Mouse (Mus musculus) layer of hippocampus, adult 9-10 months (tissue): ENCODE results near the gene Pmm1.
"Not testable (repeated sequence)": the region's sequence is repeated elsewhere in the genome, so short reads cannot be mapped to it uniquely, and the experiment has no call there.

Source experiments
- DNase-seq: peaks from one replicate; pipeline ENCODE4 v3.0.0; 2022; ENCODE audit warnings: low spot score

Pmm1 gene

GRCm38 (mm10) chr15:81960171-81961077 lies at the start of gene Pmm1:
Pmm1 (minus strand) TSS chr15:81960930.
- DNase-seq: peak; percentile 90

- DNase-seq: no peak
These were observed 43.5 kb upstream of the Pmm1 start for GRCm38 (mm10) chr15:82004257-82004656.

GRCm38 (mm10) chr15:81993992-81994391 lies 33.3 kb upstream of the Pmm1 start:
- DNase-seq: no peak

DNA sequence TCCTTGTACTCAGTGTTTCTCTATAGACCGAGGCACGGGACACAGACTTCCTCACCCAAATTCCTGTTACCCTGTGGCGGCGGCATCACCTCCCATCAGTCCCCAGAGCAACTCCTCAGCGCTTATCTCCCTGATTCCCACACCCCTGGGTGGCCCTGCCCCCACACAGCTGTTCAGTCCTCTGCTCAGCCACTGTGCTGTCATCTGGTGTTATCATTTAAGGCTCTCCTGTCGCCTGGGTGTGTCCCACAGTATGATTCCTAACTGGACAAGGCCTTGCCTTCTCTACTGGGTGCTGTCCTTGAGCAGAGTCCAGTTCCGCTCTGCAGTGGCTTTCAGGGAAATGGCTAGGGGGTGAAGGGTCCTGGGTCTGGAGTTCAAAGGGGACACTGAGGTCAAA lies 29.8 kb upstream of the Pmm1 start:
- DNase-seq: no peak

DNA sequence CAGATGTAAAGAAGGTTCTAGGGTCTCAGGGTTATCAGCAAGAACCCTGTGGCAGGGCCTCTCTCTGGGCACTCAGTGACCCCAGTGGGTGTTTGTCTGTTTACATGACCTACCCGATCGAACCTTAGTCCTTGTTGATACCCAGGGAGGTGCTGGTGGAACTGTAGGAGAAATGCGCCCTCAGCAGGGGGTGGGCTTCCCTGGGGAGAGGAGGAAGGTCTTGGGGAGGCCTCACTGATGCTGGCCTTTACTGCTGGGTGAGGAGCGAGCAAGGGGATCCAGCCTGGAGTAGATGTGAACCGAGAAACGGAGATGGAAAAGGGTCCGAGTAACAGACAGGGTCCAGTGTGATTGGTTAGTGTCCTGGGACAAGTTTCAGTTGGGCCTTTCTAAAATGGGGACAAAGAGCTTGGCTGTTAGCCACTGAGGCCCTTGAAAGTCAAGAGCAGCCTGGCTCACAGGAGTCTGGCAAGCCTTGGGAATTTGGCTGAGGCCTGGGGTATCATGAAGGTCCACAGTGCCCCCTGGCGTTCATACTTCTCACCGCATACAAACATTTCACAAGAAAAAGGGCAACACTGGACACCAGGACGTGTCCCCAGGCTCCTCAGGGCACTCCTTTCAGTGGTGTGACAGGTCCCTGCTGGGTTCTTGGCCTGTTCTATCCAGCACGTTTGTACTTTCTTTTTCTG lies 28.8 kb upstream of the Pmm1 start:
- peak; percentile 79 for DNase-seq

- DNase-seq: no peak
These were observed 26.9 kb upstream of the Pmm1 start, which contains the start of gene Xrcc6 for GRCm38 (mm10) chr15:81987646-81988045. Xrcc6 (plus strand) TSS chr15:81987835.

GRCm38 (mm10) chr15:81985267-81986161 lies 24.8 kb upstream of the Pmm1 start:
- no peak for DNase-seq

- no peak for DNase-seq
These were observed 21.4 kb upstream of the Pmm1 start for GRCm38 (mm10) chr15:81982173-81982572.

- DNase-seq: no peak
These were observed 19.6 kb upstream of the Pmm1 start, which contains the start of gene 1700029P11Rik for GRCm38 (mm10) chr15:81980321-81980720. 1700029P11Rik (plus strand) TSS chr15:81980540.

DNA sequence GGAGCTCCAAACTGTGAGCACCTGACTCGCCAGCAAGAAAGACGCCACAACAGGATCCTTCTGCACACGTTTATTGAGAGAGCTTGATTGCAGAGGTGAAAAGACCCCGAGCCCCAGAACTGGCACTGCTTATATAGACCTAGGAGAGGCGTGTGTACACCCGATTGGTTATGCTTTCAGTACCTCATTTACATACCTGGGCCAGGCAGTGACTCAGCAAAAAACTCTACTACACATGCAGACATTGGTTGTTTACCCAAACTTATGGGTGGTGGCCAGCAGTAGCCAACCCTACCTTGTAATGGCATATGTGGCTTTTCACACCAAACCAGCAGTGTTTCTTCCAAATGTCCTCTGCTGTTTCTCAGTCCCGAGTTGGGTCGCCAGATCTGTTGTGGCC lies 14.4 kb upstream of the Pmm1 start:
- DNase-seq: not testable (repeated sequence)

DNA sequence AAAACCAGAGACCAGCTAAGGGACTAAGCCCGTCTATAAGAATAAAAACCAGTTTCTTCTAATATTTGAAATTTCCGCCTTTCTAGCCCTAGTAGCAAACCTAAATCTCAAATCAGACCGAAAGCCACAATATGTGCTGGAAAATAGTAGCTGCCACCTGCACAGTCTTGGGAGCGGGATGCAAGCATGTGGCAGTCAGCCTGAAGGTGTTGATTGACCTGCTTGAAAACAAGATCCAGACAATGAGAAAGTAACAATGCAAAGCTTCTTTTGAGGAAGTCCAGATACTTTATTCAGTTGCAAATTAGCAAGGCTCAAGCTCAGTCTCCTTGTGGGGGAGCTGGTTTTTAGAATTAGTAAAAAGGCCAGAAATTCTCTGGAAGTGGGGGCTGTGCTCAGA lies 9.8 kb upstream of the Pmm1 start:
- not testable (repeated sequence) for DNase-seq

- not testable (repeated sequence) for DNase-seq
These were observed 8.9 kb upstream of the Pmm1 start for GRCm38 (mm10) chr15:81969635-81970034.

- no peak for DNase-seq
These were observed 8.4 kb upstream of the Pmm1 start for GRCm38 (mm10) chr15:81969173-81969572.

- DNase-seq: no peak
These were observed 7.7 kb upstream of the Pmm1 start for GRCm38 (mm10) chr15:81968447-81968846.

DNA sequence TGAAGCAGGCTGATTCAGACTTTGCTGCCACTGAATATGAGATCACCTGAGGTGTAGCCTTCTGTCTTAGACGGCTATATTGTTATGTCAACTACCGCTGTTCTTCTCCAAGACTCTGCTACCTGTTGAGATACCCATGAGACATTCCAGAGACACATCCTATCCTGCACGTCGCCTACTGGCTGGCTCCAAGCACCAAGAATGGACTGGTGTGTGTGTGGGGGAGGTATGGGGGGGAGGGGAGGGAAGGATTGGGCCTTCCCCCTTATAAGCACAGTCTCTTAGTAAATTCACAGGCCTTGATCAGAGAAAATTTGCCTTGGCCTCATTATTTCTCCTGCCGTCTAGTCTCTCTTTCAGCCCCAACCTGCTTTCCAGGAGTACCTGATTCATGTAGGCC lies 7.1 kb upstream of the Pmm1 start:
- DNase-seq: no peak

GRCm38 (mm10) chr15:81966062-81966829 lies 5.5 kb upstream of the Pmm1 start:
- DNase-seq: no peak

DNA sequence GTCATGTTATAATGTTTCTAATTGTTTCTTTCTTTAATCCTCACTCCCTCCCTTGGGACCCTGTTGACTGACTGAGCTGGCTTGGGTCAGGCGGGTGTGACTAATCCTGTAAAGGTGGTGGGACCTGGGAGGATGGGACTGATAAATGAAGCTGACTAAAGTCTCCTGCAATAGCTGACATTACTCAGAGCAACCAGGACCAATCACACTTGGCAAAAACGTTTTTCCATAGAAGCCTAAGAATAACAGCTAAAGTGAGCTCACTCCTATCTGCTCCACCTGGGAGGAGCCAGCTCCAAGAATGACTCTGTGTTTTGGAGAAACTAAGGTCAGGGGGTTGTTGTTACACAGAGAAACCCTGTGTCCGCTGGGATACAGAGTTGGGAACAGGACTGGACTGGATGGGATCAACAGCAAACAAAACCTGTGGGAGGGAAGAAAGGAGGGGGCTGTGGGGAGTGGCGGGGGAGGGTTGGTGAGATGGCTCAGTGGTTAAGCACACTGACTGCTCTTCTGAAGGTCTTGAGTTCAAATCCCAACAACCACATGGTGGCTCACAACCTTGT lies 4.3 kb upstream of the Pmm1 start:
- no peak for DNase-seq

- DNase-seq: no peak
These were observed 3.5 kb upstream of the Pmm1 start for GRCm38 (mm10) chr15:81964262-81964661.

GRCm38 (mm10) chr15:81961078-81961451 lies 335 bp upstream of the Pmm1 start:
- no peak for DNase-seq

DNA sequence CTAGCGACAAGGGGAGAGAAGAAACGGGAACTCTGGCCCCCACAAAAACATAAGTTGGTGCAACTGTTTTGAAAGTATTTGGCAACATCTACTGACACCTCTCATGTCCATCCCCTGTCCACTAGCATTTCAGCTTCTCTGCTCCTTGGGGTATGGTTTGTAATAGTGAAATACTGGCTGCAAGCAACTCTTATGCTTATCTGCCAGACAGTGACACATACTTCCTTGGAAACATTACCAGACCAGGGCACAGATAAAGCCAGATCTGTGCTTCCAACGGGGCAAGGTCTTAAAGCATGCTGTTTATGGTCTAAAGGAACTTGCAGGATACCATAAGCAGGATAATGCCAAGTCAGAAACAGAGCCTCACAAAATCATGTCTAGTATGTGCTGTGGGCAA lies 1.8 kb downstream of the Pmm1 start:
- no peak for DNase-seq

DNA sequence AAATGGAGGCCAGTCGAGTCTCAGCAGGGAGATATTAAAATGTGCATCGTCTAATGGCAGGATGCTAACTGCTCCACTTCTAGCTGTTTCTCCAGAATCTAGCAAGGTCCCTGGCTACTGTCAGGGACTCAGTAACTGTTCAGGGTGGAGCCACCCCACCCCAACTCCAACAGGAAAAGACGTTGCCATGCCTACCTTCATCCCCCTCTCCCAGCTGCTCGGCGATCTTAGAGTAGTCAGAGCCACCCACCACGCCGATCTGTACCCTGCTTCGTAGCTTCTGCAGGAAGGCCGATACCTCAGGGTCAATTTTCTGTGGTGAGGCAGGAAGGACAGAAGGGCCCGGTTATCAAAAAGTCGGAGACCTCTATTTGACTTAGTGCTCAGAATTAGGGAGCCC lies 3.1 kb downstream of the Pmm1 start:
- DNase-seq: no peak
